30 mouse cellular contexts compared by ENCODE assay signal in genomic region chr7:112135161-112135560, GRCm38 (mm10). TPM values are rescaled to one million over a fixed set of nuclear protein-coding genes. Genes with fewer than 3 reads are reported as not detected.
"Had no signal": no experiment of that assay in that cellular context is flagged by ENCODE, and none has a peak within 500 bp of the region (broad histone marks: within the 10 kb centered on the region; RNA-seq: fewer than 3 reads in every experiment).

No protein-coding gene starts in this region.

- H3K27ac ChIP-seq: heart, embryonic 13.5 days; heart, embryonic 15.5 days; hindbrain, embryonic 10.5 days; hindbrain, embryonic 12.5 days; hindbrain, embryonic 13.5 days; hindbrain, embryonic 14.5 days; hindbrain, embryonic 15.5 days; hindbrain, postnatal 0 days; intestine, embryonic 15.5 days; kidney, embryonic 15.5 days; kidney, postnatal 0 days; layer of hippocampus, adult 2 months; left cerebral cortex, adult 2 months had no signal

- DNase-seq: heart, postnatal 10 days; heart, postnatal 36 days; heart, postnatal 4 days; kidney, adult 11 months; kidney, adult 18-20 months; kidney, adult 2 months; kidney, adult 8-10 months; kidney, adult 9 months; kidney, postnatal 10 days; kidney, postnatal 14 days; kidney, postnatal 25 days; kidney, postnatal 36 days; kidney, postnatal 4 days; layer of hippocampus, adult 9-11 months; layer of hippocampus, postnatal 36 days had no signal

- H3K4me1 ChIP-seq: hindbrain, embryonic 12.5 days; intestine, embryonic 15.5 days; kidney, embryonic 15.5 days had no signal

- H3K4me3 ChIP-seq: heart, embryonic 12.5 days; heart, embryonic 13.5 days; heart, embryonic 15.5 days; hindbrain, embryonic 10.5 days; hindbrain, embryonic 12.5 days; hindbrain, embryonic 13.5 days; hindbrain, embryonic 15.5 days; intestine, embryonic 15.5 days; kidney, embryonic 15.5 days; layer of hippocampus, adult 2 months; left cerebral cortex, adult 2 months had no signal

RNA-seq across cellular contexts. Expression of gene Dkk3, which starts 23.7 kb away (rescaled TPM):
- total RNA-seq: hematopoietic stem cell, adult 5-6 weeks had no signal
